Mouse (Mus musculus): ENCODE data around the gene Npr2. TPM values are rescaled to one million over a fixed set of nuclear protein-coding genes. Genes with fewer than 3 reads are reported as not detected.
A peak's percentile ranks its signal among the peaks of the same experiment; 100 is the strongest.

Gene Npr2
- polyA plus RNA-seq, 1 experiment = 5.1 TPM

- Histone ChIP-seq H3K4me3 (ENCODE audit: low read depth, low read length) (no peak overlapping the region), H3K27me3 (ENCODE audit: control insufficient read depth, insufficient read depth, low read length, poor library complexity, severe bottlenecking) (0 out of 2 replicates have a peak, but pooled peaks cover under 1% of the 10 kb centered on the region), H3K9me3 (replicated peaks; ENCODE audit: control insufficient read depth, insufficient read depth, low read length, poor library complexity, severe bottlenecking) (no peaks in the 10 kb centered on the region), H3K27ac (ENCODE audit: insufficient read depth, low read length) (no peak overlapping the region), H3K4me1 (ENCODE audit: control insufficient read depth, insufficient read depth, low read length) (no peaks in the 10 kb centered on the region), H3K9ac (ENCODE audit: low read depth, poor library complexity, severe bottlenecking) (no peak overlapping the region), H3K36me3 (ENCODE audit: control insufficient read depth, insufficient read depth, low read length, poor library complexity, severe bottlenecking) (no peaks in the 10 kb centered on the region)
- no peak for TF ChIP-seq EP300 (IDR thresholded peaks at IDR 0.05; ENCODE audit: insufficient read depth, low read depth, low read length)
- TF ChIP-seq POLR2A (IDR thresholded peaks at IDR 0.05; ENCODE audit: insufficient read depth, low read length) = no peak
- TF ChIP-seq CTCF (IDR thresholded peaks at IDR 0.05; ENCODE audit: low read depth, low read length) = no peak
Measured at GRCm38 (mm10) chr4:43636751-43637150, 5.0 kb downstream of the Npr2 start.

DNA sequence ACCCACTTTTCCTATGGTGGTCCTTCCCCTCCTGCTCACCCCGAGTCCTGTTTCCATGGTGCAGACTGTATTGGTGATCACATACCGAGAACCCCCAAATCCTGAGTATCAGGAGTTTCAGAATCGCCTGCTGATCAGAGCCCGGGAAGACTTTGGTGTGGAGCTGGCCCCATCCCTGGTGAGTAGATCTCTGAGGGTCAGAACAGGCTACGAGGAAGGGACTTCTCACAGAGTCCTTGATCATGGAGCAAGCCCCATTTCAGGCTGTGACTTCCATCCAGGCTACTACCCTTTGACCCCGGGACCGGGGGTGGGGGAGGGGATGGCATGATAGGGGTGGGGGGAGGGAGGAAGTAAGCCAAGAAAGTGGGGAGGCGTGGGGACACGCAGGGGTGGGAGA, 8.3 kb downstream of the Npr2 start:
- no peaks in the 10 kb centered on the region for H3K36me3 ChIP-seq (ENCODE audit: control insufficient read depth, insufficient read depth, low read length, poor library complexity, severe bottlenecking)
- no peak overlapping the region for H3K4me3 ChIP-seq (ENCODE audit: low read depth, low read length)
- H3K27me3 ChIP-seq (ENCODE audit: control insufficient read depth, insufficient read depth, low read length, poor library complexity, severe bottlenecking) = no peaks in the 10 kb centered on the region
- H3K27ac ChIP-seq (ENCODE audit: insufficient read depth, low read length) = no peak overlapping the region
- no peaks in the 10 kb centered on the region for H3K4me1 ChIP-seq (ENCODE audit: control insufficient read depth, insufficient read depth, low read length)
- H3K9ac ChIP-seq (ENCODE audit: low read depth, poor library complexity, severe bottlenecking) = no peak overlapping the region
- TF ChIP-seq CTCF (IDR thresholded peaks at IDR 0.05; ENCODE audit: low read depth, low read length) (no peak), POLR2A (IDR thresholded peaks at IDR 0.05; ENCODE audit: insufficient read depth, low read length) (no peak), EP300 (IDR thresholded peaks at IDR 0.05; ENCODE audit: insufficient read depth, low read depth, low read length) (no peak)
- no peaks in the 10 kb centered on the region for H3K9me3 ChIP-seq (replicated peaks; ENCODE audit: control insufficient read depth, insufficient read depth, low read length, poor library complexity, severe bottlenecking)

DNA sequence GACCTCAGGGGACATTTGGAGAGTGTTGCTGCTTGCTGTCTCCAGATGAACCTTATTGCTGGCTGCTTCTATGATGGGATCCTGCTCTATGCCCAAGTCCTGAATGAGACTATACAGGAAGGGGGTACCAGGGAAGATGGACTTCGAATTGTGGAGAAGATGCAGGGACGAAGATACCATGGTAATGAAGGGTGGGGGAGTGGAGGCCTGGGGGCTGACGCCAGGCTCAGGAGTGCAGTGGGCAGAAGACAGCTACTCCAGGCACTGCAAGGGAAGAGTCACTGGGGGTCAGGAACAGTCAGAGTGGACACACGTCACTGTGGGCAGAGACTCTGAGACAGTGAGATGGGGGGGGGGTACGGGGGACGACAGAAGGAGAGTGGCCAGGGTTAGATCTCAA, 8.8 kb downstream of the Npr2 start:
- no peaks in the 10 kb centered on the region for H3K36me3 ChIP-seq (ENCODE audit: control insufficient read depth, insufficient read depth, low read length, poor library complexity, severe bottlenecking)
- no peak overlapping the region for H3K4me3 ChIP-seq (ENCODE audit: low read depth, low read length)
- H3K27me3 ChIP-seq (ENCODE audit: control insufficient read depth, insufficient read depth, low read length, poor library complexity, severe bottlenecking) = no peaks in the 10 kb centered on the region
- no peak overlapping the region for H3K9ac ChIP-seq (ENCODE audit: low read depth, poor library complexity, severe bottlenecking)
- H3K4me1 ChIP-seq (ENCODE audit: control insufficient read depth, insufficient read depth, low read length) = no peaks in the 10 kb centered on the region
- H3K27ac ChIP-seq (ENCODE audit: insufficient read depth, low read length) = no peak overlapping the region
- no peaks in the 10 kb centered on the region for H3K9me3 ChIP-seq (replicated peaks; ENCODE audit: control insufficient read depth, insufficient read depth, low read length, poor library complexity, severe bottlenecking)
- TF ChIP-seq CTCF (IDR thresholded peaks at IDR 0.05; ENCODE audit: low read depth, low read length) (no peak), EP300 (IDR thresholded peaks at IDR 0.05; ENCODE audit: insufficient read depth, low read depth, low read length) (no peak), POLR2A (IDR thresholded peaks at IDR 0.05; ENCODE audit: insufficient read depth, low read length) (no peak)

DNA sequence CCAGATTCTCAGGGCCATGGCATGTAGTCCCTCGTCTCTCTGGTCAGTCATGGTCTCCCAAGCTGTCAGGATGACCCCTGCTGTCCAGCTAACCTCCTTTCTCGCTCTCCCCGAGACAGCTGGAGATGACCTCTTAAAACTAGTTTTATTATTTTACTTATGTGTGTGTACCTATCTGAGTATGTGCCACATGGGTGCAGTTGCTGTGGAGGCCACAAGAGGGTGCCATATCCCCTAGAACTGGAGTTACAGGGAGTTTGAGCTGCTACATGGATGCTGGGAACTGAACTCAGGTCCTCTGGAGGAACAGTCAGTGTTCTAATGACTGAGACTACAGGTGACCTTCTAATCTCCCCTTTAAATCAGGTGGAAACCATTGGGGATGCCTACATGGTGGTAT, 18.0 kb downstream of the Npr2 start:
- H3K27ac ChIP-seq (ENCODE audit: insufficient read depth, low read length) = no peak overlapping the region
- H3K27me3 ChIP-seq (ENCODE audit: control insufficient read depth, insufficient read depth, low read length, poor library complexity, severe bottlenecking) = no peaks in the 10 kb centered on the region
- TF ChIP-seq EP300 (IDR thresholded peaks at IDR 0.05; ENCODE audit: insufficient read depth, low read depth, low read length) (no peak), CTCF (IDR thresholded peaks at IDR 0.05; ENCODE audit: low read depth, low read length) (no peak), POLR2A (IDR thresholded peaks at IDR 0.05; ENCODE audit: insufficient read depth, low read length) (no peak)
- H3K36me3 ChIP-seq (ENCODE audit: control insufficient read depth, insufficient read depth, low read length, poor library complexity, severe bottlenecking) = no peaks in the 10 kb centered on the region
- H3K9me3 ChIP-seq (replicated peaks; ENCODE audit: control insufficient read depth, insufficient read depth, low read length, poor library complexity, severe bottlenecking) = no peaks in the 10 kb centered on the region
- no peak overlapping the region for H3K4me3 ChIP-seq (ENCODE audit: low read depth, low read length)
- H3K4me1 ChIP-seq (ENCODE audit: control insufficient read depth, insufficient read depth, low read length) = no peaks in the 10 kb centered on the region
- no peak overlapping the region for H3K9ac ChIP-seq (ENCODE audit: low read depth, poor library complexity, severe bottlenecking)

GRCm38 (mm10) chr4:43652726-43653125, 21.0 kb downstream of the Npr2 start:
- TF ChIP-seq EP300 (IDR thresholded peaks at IDR 0.05; ENCODE audit: insufficient read depth, low read depth, low read length) (no peak), POLR2A (IDR thresholded peaks at IDR 0.05; ENCODE audit: insufficient read depth, low read length) (no peak), CTCF (IDR thresholded peaks at IDR 0.05; ENCODE audit: low read depth, low read length) (no peak)
- H3K9ac ChIP-seq (ENCODE audit: low read depth, poor library complexity, severe bottlenecking) = no peak overlapping the region
- no peaks in the 10 kb centered on the region for H3K27me3 ChIP-seq (ENCODE audit: control insufficient read depth, insufficient read depth, low read length, poor library complexity, severe bottlenecking)
- H3K27ac ChIP-seq (ENCODE audit: insufficient read depth, low read length) = no peak overlapping the region
- no peaks in the 10 kb centered on the region for H3K9me3 ChIP-seq (replicated peaks; ENCODE audit: control insufficient read depth, insufficient read depth, low read length, poor library complexity, severe bottlenecking)
- no peaks in the 10 kb centered on the region for H3K36me3 ChIP-seq (ENCODE audit: control insufficient read depth, insufficient read depth, low read length, poor library complexity, severe bottlenecking)
- H3K4me1 ChIP-seq (ENCODE audit: control insufficient read depth, insufficient read depth, low read length) = no peaks in the 10 kb centered on the region
- no peak overlapping the region for H3K4me3 ChIP-seq (ENCODE audit: low read depth, low read length)

GRCm38 (mm10) chr4:43653161-43654015, 21.7 kb downstream of the Npr2 start, which contains the start of gene Spag8:
TSS of gene Spag8 (minus strand) at chr4:43653594.
- H3K27me3 ChIP-seq (ENCODE audit: control insufficient read depth, insufficient read depth, low read length, poor library complexity, severe bottlenecking) = no peaks in the 10 kb centered on the region
- H3K9ac ChIP-seq (ENCODE audit: low read depth, poor library complexity, severe bottlenecking) = no peak within 1 kb of the TSS
- TF ChIP-seq CTCF (IDR thresholded peaks at IDR 0.05; ENCODE audit: low read depth, low read length) (no peak), POLR2A (IDR thresholded peaks at IDR 0.05; ENCODE audit: insufficient read depth, low read length) (no peak), EP300 (IDR thresholded peaks at IDR 0.05; ENCODE audit: insufficient read depth, low read depth, low read length) (no peak)
- H3K4me3 ChIP-seq (ENCODE audit: low read depth, low read length) = 0 out of 2 replicates have a peak within 1 kb of the TSS, but pooled peaks have one; percentile 24
- H3K9me3 ChIP-seq (replicated peaks; ENCODE audit: control insufficient read depth, insufficient read depth, low read length, poor library complexity, severe bottlenecking) = no peaks in the 10 kb centered on the region
- no peaks in the 10 kb centered on the region for H3K4me1 ChIP-seq (ENCODE audit: control insufficient read depth, insufficient read depth, low read length)
- no peak within 1 kb of the TSS for H3K27ac ChIP-seq (ENCODE audit: insufficient read depth, low read length)
- H3K36me3 ChIP-seq (ENCODE audit: control insufficient read depth, insufficient read depth, low read length, poor library complexity, severe bottlenecking) = no peaks in the 10 kb centered on the region

All from ES-Bruce4 (cell line).